Mouse (Mus musculus) stomach, postnatal 0 days (tissue): ENCODE data around the gene Scn8a. TPM values are rescaled to one million over a fixed set of nuclear protein-coding genes. Genes with fewer than 3 reads are reported as not detected.

ENCODE experiments used
- ATAC-seq: fragments of 200-750 bp; cut with Nextera tagmentation; 2 replicates; pipeline ENCODE4 v1.8.0; 2017; ENCODE audit not compliant: low FRiP score, low TSS enrichment
- DNase-seq: peaks from one replicate; pipeline ENCODE4 v3.0.0-alpha.2; 2016; ENCODE audit warnings: low spot score
- H3K27ac ChIP-seq: fragments of 300-500 bp; sonication (generic); replicated peaks from 2 replicates; pipeline ENCODE4 v1.5.1; 2014; ENCODE audit warnings: mild to moderate bottlenecking, control low read depth
- H3K27me3 ChIP-seq: fragments of 300-500 bp; sonication (generic); 2 replicates; pipeline ENCODE4 v1.6.1; 2014; ENCODE audit warnings: low read length; ENCODE audit not compliant: control insufficient read depth, insufficient read depth
- H3K36me3 ChIP-seq: fragments of 300-500 bp; sonication (generic); 2 replicates; pipeline ENCODE4 v1.6.1; 2014; ENCODE audit warnings: low read length, mixed read lengths; ENCODE audit not compliant: control insufficient read depth, insufficient read depth
- H3K4me1 ChIP-seq: fragments of 300-500 bp; sonication (generic); replicated peaks from 2 replicates; pipeline ENCODE4 v1.6.1; 2014; ENCODE audit warnings: antibody characterized with exemption; ENCODE audit not compliant: control insufficient read depth, insufficient read depth
- H3K4me2 ChIP-seq: fragments of 300-500 bp; sonication (generic); replicated peaks from 2 replicates; pipeline ENCODE4 v1.6.1; 2014; ENCODE audit warnings: low read depth, mild to moderate bottlenecking, control low read depth, moderate library complexity
- H3K4me3 ChIP-seq: fragments of 300-500 bp; sonication (generic); 2 replicates; pipeline ENCODE4 v1.5.1; 2014; ENCODE audit warnings: low read depth, low read length, control low read depth
- H3K9ac ChIP-seq: fragments of 300-500 bp; sonication (generic); 2 replicates; pipeline ENCODE4 v1.6.1; 2014; ENCODE audit warnings: mild to moderate bottlenecking, low read length, control low read depth, mixed read lengths
- H3K9me3 ChIP-seq: fragments of 300-500 bp; sonication (generic); 2 replicates; pipeline ENCODE4 v1.6.1; 2016; ENCODE audit warnings: low read length; ENCODE audit not compliant: control insufficient read depth
- CTCF ChIP-seq: IDR thresholded peaks from 2 replicates; pipeline ENCODE4 v1.5.1; 2016; ENCODE audit warnings: antibody characterized with exemption, low read depth, mild to moderate bottlenecking, moderate library complexity
- EP300 ChIP-seq: optimal IDR thresholded peaks from 2 replicates; pipeline ENCODE3; 2016; ENCODE audit warnings: antibody characterized with exemption
- WGBS: fragments of 180-500 bp; shearing (Covaris S2); extraction: QIAGEN DNeasy Blood & Tissue Kit; methylation state at CpG from one replicate; pipeline ENCODE4 v1.1.7; 2014; 5-methylcytosine and 5-hydroxymethylcytosine counted together
- polyA plus RNA-seq: library from polyadenylated mRNA; unstranded; fragments of >200 nt; fragmentation: Nextera tagmentation; extraction: Ambion mirVana; gene quantifications from 2 replicates; pipeline ENCODE4 v1.2.1, GENCODE M21; 2015

The Scn8a gene
- polyA plus RNA-seq, 1 experiment from 2014 or later = 0.61 TPM

GRCm38 (mm10) chr15:100960958-100961357 is 91.3 kb downstream of the Scn8a start:
- Histone ChIP-seq H3K36me3 (no peaks in the 10 kb centered on the region), H3K4me1 (no peaks in the 10 kb centered on the region), H3K4me3 (no peak overlapping the region), H3K9ac (no peak overlapping the region), H3K27ac (no peak overlapping the region), H3K27me3 (no peaks in the 10 kb centered on the region), H3K9me3 (no peaks in the 10 kb centered on the region), H3K4me2 (no peak overlapping the region)
- no peak for TF ChIP-seq EP300
- no peak for TF ChIP-seq CTCF
- ATAC-seq (no peak), DNase-seq (no peak)
- 78% methylated on average over 6 of the region's 6 CpGs for WGBS

- H3K27ac ChIP-seq = no peak overlapping the region
- no peaks in the 10 kb centered on the region for H3K4me1 ChIP-seq
- 64% methylated on average over 4 of the region's 4 CpGs for WGBS
- H3K4me3 ChIP-seq = no peak overlapping the region
- H3K36me3 ChIP-seq = no peaks in the 10 kb centered on the region
- H3K27me3 ChIP-seq = no peaks in the 10 kb centered on the region
- H3K9ac ChIP-seq = no peak overlapping the region
- 0 out of 2 replicates have a peak, but pooled peaks have one; percentile 25 for TF ChIP-seq CTCF
- TF ChIP-seq EP300 = no peak
- H3K4me2 ChIP-seq = no peak overlapping the region
- DNase-seq (no peak), ATAC-seq (no peak)
- no peaks in the 10 kb centered on the region for H3K9me3 ChIP-seq
Measured at GRCm38 (mm10) chr15:100961561-100961960, 91.9 kb downstream of the Scn8a start.

- 70% methylated on average over 11 of the region's 11 CpGs for WGBS
- no peak for ATAC-seq
- TF ChIP-seq CTCF (no peak), EP300 (no peak)
- DNase-seq = no peak
- Histone ChIP-seq H3K9me3 (no peaks in the 10 kb centered on the region), H3K27ac (no peak overlapping the region), H3K9ac (no peak overlapping the region), H3K36me3 (no peaks in the 10 kb centered on the region), H3K4me3 (no peak overlapping the region), H3K27me3 (no peaks in the 10 kb centered on the region), H3K4me1 (no peaks in the 10 kb centered on the region), H3K4me2 (no peak overlapping the region)
Measured at GRCm38 (mm10) chr15:100971443-100971842, 101.8 kb downstream of the Scn8a start.

GRCm38 (mm10) chr15:100972795-100973194 is 103.1 kb downstream of the Scn8a start:
- H3K27ac ChIP-seq = no peak overlapping the region
- TF ChIP-seq CTCF (peak; percentile 13; the same call in 1 of the 2 replicates), EP300 (no peak)
- H3K9me3 ChIP-seq = no peaks in the 10 kb centered on the region
- H3K4me1 ChIP-seq = no peaks in the 10 kb centered on the region
- no peaks in the 10 kb centered on the region for H3K36me3 ChIP-seq
- no peak overlapping the region for H3K4me3 ChIP-seq
- no peak overlapping the region for H3K4me2 ChIP-seq
- DNase-seq (peak; percentile 82), ATAC-seq (peak; percentile 78; the same call in 1 of the 2 replicates)
- H3K9ac ChIP-seq = no peak overlapping the region
- WGBS = 28% methylated on average over 11 of the region's 11 CpGs
- no peaks in the 10 kb centered on the region for H3K27me3 ChIP-seq

GRCm38 (mm10) chr15:100974679-100975078 is 105.0 kb downstream of the Scn8a start:
- H3K4me2 ChIP-seq = no peak overlapping the region
- TF ChIP-seq CTCF (peak; percentile 72), EP300 (no peak)
- no peak for ATAC-seq
- no peaks in the 10 kb centered on the region for H3K27me3 ChIP-seq
- WGBS = 75% methylated on average over 1 of the region's 1 CpGs
- H3K9me3 ChIP-seq = no peaks in the 10 kb centered on the region
- H3K4me3 ChIP-seq = no peak overlapping the region
- H3K4me1 ChIP-seq = no peaks in the 10 kb centered on the region
- H3K36me3 ChIP-seq = no peaks in the 10 kb centered on the region
- no peak for DNase-seq
- no peak overlapping the region for H3K27ac ChIP-seq
- no peak overlapping the region for H3K9ac ChIP-seq

GRCm38 (mm10) chr15:100983427-100984153 is 113.9 kb downstream of the Scn8a start:
- WGBS = under 1% methylated on average over 43 of the region's 46 CpGs
- peak overlapping the region; percentile 43 for H3K4me3 ChIP-seq
- H3K27ac ChIP-seq = no peak overlapping the region
- DNase-seq (peak; percentile 57), ATAC-seq (peak; percentile 47)
- H3K4me2 ChIP-seq = peak overlapping the region; percentile 65
- H3K4me1 ChIP-seq = 0 out of 2 replicates have a peak, but pooled peaks cover 4% of the 10 kb centered on the region
- H3K9me3 ChIP-seq = no peaks in the 10 kb centered on the region
- H3K9ac ChIP-seq = 0 out of 2 replicates have a peak overlapping the region, but pooled peaks have one; percentile 51
- peak; percentile 60 for TF ChIP-seq CTCF
- no peak for TF ChIP-seq EP300
- H3K36me3 ChIP-seq = no peaks in the 10 kb centered on the region
- no peaks in the 10 kb centered on the region for H3K27me3 ChIP-seq
